Mouse (Mus musculus) left cerebral cortex, adult 2 months (tissue): ENCODE results near the gene Tube1. TPM values are rescaled to one million over a fixed set of nuclear protein-coding genes. Genes with fewer than 3 reads are reported as not detected.
"Not testable (repeated sequence)": the region's sequence is repeated elsewhere in the genome, so short reads cannot be mapped to it uniquely, and the experiment has no call there.

Experiments
- DNase-seq, 2 experiments: peaks; one replicate each; pipeline ENCODE4 v3.0.0; 2021 to 2022; ENCODE audit warnings: low spot score in 2 of 2, mixed read lengths in 1 of 2; ENCODE audit errors: extremely low spot score in 1 of 2
- H3K27ac ChIP-seq: fragments of 200-600 bp; 2 replicates; pipeline ENCODE4 v1.8.1; 2022
- H3K4me3 ChIP-seq: fragments of 200-600 bp; 2 replicates; pipeline ENCODE4 v1.8.1; 2022
- CTCF ChIP-seq: fragments of 200-600 bp; IDR thresholded peaks from 2 replicates; pipeline ENCODE4 v1.8.1; 2022; ENCODE audit warnings: antibody characterized with exemption, mild to moderate bottlenecking, moderate library complexity
- intact Hi-C: fragments of 180-260 bp; cut with DNase I; formaldehyde crosslinking; loops from one replicate; pipeline ENCODE4 v1.15.1; 2025
- total RNA-seq, 2 experiments: library from RNA; stranded (reverse); gene quantifications; 2 replicates each; pipeline ENCODE4 v1.2.3; 2021

Gene Tube1
- total RNA-seq, 2 experiments from 2014 or later, result 2.8 to 3.5 TPM

GRCm38 (mm10) chr10:39170706-39171105 lies 36.9 kb downstream of the Tube1 start:
- no peak overlapping the region for H3K4me3 ChIP-seq
- intact Hi-C loops, result loop anchor here (1.0 to 5.0 kb wide), 5 partner anchors 67 to 560 kb away; no protein-coding TSS in a partner anchor

GRCm38 (mm10) chr10:39171134-39171533 lies 37.4 kb downstream of the Tube1 start:
- TF ChIP-seq CTCF, result peak; percentile 95
- DNase-seq, result peak; percentile 91 to 92
- intact Hi-C loops, result loop anchor here (1.0 to 5.0 kb wide), 5 partner anchors 66 to 560 kb away; no protein-coding TSS in a partner anchor
- Histone ChIP-seq H3K4me3 (peak overlapping the region; percentile 59), H3K27ac (peak overlapping the region; percentile 95)

More at GRCm38 (mm10) chr10:39170706-39171105, 36.9 kb downstream of the Tube1 start:
- DNase-seq, result peak in 1 of 2 experiments; percentile 15
- TF ChIP-seq CTCF, result no peak
- H3K27ac ChIP-seq, result no peak overlapping the region

- peak; percentile 85 to 88 for DNase-seq
- intact Hi-C loops, result loop anchor here (1.0 to 5.0 kb wide), 5 partner anchors 65 to 559 kb away; no protein-coding TSS in a partner anchor
These were observed 38.1 kb downstream of the Tube1 start for GRCm38 (mm10) chr10:39171603-39172539.

GRCm38 (mm10) chr10:39172540-39172931 lies 38.8 kb downstream of the Tube1 start:
- TF ChIP-seq CTCF, result no peak
- Histone ChIP-seq H3K4me3 (no peak overlapping the region), H3K27ac (no peak overlapping the region; the same call in 1 of the 2 replicates)
- DNase-seq, result no peak
- intact Hi-C loops, result loop anchor here (5.0 kb wide), 3 partner anchors 65 to 460 kb away; no protein-coding TSS in a partner anchor

More at GRCm38 (mm10) chr10:39171603-39172539, 38.1 kb downstream of the Tube1 start:
- TF ChIP-seq CTCF, result peak; percentile 81
- peak overlapping the region; percentile 95 for H3K27ac ChIP-seq
- peak overlapping the region; percentile 59 for H3K4me3 ChIP-seq

GRCm38 (mm10) chr10:39173077-39173476 lies 39.3 kb downstream of the Tube1 start:
- intact Hi-C loops, result loop anchor here (5.0 kb wide), 3 partner anchors 64 to 459 kb away; no protein-coding TSS in a partner anchor
- TF ChIP-seq CTCF, result no peak
- no peak overlapping the region for H3K4me3 ChIP-seq
- DNase-seq, result peak in 1 of 2 experiments; percentile 25
- H3K27ac ChIP-seq, result no peak overlapping the region

GRCm38 (mm10) chr10:39176981-39177380 lies 43.2 kb downstream of the Tube1 start:
- no peak for DNase-seq
- intact Hi-C loops, result no loop called here
- no peak overlapping the region for H3K4me3 ChIP-seq
- no peak overlapping the region for H3K27ac ChIP-seq
- no peak for TF ChIP-seq CTCF

GRCm38 (mm10) chr10:39184864-39185544 lies 51.2 kb downstream of the Tube1 start:
- TF ChIP-seq CTCF, result no peak
- DNase-seq, result peak in 1 of 2 experiments; percentile 52
- intact Hi-C loops, result no loop called here
- no peak overlapping the region for H3K27ac ChIP-seq
- no peak overlapping the region for H3K4me3 ChIP-seq

- TF ChIP-seq CTCF, result no peak
- no peak overlapping the region for H3K27ac ChIP-seq
- DNase-seq, result no peak
- intact Hi-C loops, result no loop called here
- no peak overlapping the region for H3K4me3 ChIP-seq
These were observed 51.8 kb downstream of the Tube1 start for GRCm38 (mm10) chr10:39185545-39185906.

GRCm38 (mm10) chr10:39192673-39193072 lies 58.9 kb downstream of the Tube1 start:
- intact Hi-C loops, result no loop called here
- TF ChIP-seq CTCF, result no peak
- Histone ChIP-seq H3K4me3 (no peak overlapping the region), H3K27ac (no peak overlapping the region)
- DNase-seq, result no peak

- intact Hi-C loops, H3K4me3 ChIP-seq, DNase-seq, H3K27ac ChIP-seq: not testable (repeated sequence)
These were observed 64.4 kb downstream of the Tube1 start for GRCm38 (mm10) chr10:39198216-39198615.

Other genes starting within 250 kb of the Tube1 start
- 10 to 100 TPM in 1 of 2 experiments, 1 to 10 TPM in 1; 7.8 to 13.2 TPM for gene Lama4, start 168.5 kb upstream of the Tube1 start, total RNA-seq
- 10 to 100 TPM; 13.8 to 14.9 TPM for gene Fam229b, start 62 bp upstream of the Tube1 start, total RNA-seq
- gene Ccn6, start 29.8 kb downstream of the Tube1 start, total RNA-seq, result under 1 TPM in 1 of 2 experiments, not detected in 1; 0.57 TPM
- gene Fyn, start 234.9 kb downstream of the Tube1 start, total RNA-seq, result 100 to 1,000 TPM; 116 to 117 TPM